Mouse (Mus musculus) adrenal gland, postnatal 10 days (tissue): ENCODE data around the gene Slc39a12. TPM values are rescaled to one million over a fixed set of nuclear protein-coding genes. Genes with fewer than 3 reads are reported as not detected.

ENCODE experiments used
- DNase-seq: peaks from one replicate; pipeline ENCODE4 v3.0.0; 2021; ENCODE audit warnings: mixed read lengths
- long read RNA-seq, 2 experiments: library from polyadenylated mRNA; stranded (forward); transcript quantifications; one replicate each; pipeline ENCODE4 v2.0.0; 2021
- total RNA-seq, 2 experiments: library from RNA; stranded (reverse); gene quantifications; 2 replicates each; pipeline ENCODE4 v1.2.3; 2021

Slc39a12 gene
- total RNA-seq = under 1 TPM in 1 of 2 experiments, not detected in 1; 0.15 TPM
- long read RNA-seq, experiment 1 = 0 reads
- long read RNA-seq, experiment 2 = 0 reads

DNA sequence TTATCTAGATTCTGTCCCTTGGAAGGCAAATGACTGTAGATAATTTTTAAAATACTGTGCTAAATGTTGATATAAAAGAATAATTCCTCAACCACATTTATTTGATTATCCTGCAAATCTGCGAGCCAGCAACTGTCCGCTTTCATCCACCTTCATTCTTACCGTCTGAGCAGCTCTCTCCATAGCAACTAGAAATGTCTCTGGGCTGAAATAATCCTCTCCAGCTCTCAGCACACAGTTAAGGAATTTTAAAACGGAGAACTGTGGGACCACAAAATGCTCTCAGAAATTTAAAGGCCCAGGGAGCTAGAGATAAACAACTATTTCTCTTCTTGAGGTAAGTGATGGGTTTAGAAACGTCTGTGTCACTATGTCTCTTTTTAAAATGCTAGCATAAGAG is at the start of gene Slc39a12:
TSS of gene Slc39a12 (plus strand) at position 155 of the 400 bp plus-strand sequence.
- no peak for DNase-seq

DNA sequence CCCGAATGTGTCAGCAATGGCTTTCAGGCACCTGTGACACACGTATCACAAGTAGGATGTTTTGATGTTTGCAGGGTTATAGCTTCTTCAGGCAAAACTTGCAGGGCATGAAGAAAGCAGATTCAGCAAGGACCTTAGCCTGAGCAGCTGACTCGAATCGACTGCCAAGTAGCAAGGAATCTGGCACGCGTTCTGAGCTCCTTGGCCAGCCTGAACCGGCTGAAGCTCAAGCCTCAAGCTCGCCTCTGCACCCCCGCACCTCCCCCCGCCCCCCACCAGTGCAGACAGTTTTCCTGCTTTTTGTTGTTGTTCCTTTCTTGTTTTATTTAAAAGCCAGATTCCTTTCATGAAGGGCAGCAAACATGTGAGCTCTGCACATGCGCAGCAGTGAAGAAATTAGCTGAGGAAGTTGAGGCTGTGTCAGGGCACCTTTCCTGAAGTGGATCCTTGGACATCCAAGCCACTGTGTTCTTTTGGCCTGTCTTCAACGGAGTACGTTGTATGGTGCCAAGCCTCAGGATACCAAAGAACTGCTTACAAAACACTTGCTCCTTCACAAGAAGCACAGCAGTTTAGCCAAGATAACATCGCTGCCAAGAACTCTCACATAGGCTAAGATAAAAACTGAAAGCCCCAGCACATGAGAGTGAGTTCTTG is 46.3 kb upstream of the Slc39a12 start:
- DNase-seq = peak; percentile 79

GRCm38 (mm10) chr2:14342309-14342839 is 45.7 kb upstream of the Slc39a12 start:
- DNase-seq = no peak

DNA sequence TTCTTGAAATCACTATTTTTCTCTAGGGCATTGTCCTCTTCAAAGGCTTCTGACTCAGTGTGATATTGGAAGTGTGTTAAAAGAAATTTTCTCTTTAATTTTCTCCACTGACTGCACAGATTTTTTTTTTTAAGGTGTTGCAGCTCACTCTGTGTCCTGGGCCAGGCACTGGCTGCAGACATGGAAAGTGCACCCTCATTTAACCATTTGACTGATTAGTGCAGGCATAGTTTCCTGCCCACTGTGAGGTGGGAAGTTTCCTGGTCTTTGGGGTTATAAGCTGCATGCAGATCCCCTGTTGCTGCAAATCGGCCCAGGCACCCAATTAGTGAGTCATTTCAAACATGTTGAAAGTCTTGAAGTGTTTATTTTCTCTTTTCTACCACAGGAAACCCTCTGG is 740 bp downstream of the Slc39a12 start:
- no peak for DNase-seq

GRCm38 (mm10) chr2:14390900-14391299 is 2.8 kb downstream of the Slc39a12 start:
- no peak for DNase-seq

GRCm38 (mm10) chr2:14403000-14403399 is 14.9 kb downstream of the Slc39a12 start:
- DNase-seq = no peak

DNA sequence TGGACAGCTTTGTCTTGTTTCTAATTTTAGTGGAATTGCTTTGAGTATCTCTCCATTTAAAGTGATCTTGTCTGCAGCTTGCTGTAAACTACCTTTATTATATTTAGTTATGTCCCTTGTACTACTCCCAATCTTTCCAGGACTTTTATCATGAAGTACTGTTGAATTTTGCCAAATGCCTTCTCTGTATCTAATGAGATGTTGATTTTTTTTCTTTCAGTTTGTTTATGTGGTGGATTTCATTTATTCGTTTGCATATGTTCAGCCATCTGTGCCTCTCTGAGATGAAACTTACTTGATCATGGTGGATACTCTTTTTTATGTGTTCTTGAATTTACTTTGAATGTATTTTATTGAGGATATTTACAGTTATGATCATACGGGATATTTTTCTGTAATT is 40.9 kb downstream of the Slc39a12 start:
- no peak for DNase-seq

DNA sequence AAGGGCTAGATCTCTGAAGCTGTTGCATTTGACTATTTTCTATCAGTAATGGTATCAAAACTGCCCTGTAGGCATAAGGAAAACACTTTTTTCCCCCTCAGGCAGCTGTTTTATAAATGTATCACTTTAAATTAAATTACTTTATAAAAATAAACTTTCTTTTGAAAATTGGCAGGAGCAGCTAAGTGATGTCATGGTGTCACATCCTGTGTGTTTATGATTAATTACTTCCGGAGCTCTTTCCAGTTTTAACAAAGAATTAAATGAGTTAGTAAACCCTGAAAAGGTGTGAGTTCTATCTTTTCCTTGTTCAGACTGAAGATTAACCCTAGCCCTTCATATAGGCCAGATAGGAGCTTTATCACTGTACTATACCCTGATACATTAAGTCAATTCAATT is 59.2 kb downstream of the Slc39a12 start:
- no peak for DNase-seq

GRCm38 (mm10) chr2:14450866-14451265 is 62.8 kb downstream of the Slc39a12 start:
- peak; percentile 5 for DNase-seq

DNA sequence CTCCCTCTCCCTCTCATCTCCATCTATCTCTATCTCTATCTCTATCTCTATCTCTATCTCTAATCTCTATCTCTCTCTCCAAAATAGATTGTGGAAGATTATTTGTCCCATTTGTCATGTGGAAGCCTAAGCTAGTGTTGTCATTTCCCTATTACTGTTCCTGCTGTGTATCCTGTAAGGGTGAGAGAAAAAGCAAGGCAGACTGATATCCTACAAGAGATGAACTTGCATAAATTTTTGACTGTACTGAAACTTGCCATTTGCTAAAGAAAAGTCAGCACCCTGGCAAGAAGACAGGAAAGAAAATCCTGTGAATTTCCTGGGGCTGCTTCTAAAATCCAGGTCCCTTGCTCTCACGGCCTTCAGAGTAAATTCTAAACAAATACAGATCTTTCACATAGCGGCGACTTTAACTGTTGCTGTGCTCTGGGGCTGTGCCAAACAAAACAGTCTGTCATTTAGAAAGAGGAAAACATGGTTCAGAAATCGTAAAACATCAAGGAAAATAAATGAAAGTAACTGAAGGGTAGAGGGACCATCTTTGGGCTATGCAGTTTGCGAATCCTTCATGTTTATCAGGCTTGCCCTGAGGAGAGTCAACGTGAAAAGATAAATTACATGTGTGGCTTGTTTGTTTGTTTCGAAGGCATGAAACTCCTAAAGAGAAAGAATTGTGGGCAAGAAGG is 67.0 kb downstream of the Slc39a12 start:
- DNase-seq = peak; percentile 40

DNA sequence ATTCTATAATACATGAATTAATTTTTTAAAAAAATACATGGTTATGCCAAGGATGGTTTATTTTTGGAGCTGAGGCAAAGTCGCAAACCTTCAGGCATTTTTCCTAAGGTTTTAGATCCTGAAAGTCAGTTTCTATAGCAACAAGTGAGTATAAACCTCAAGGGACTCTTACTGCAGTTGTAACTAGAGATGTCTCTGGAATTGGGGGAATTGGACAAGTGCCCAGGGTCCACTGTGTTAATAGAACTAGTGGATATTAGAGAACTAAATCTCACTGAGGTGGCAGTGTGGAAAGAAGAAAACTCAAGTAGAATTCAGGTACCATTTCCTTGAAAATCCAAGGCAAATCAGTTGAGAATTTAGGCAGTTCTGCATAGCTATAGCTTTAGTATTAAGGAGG is 76.3 kb downstream of the Slc39a12 start:
- DNase-seq = no peak

- DNase-seq = no peak
These were observed 106.0 kb downstream of the Slc39a12 start for GRCm38 (mm10) chr2:14494132-14494531.

DNA sequence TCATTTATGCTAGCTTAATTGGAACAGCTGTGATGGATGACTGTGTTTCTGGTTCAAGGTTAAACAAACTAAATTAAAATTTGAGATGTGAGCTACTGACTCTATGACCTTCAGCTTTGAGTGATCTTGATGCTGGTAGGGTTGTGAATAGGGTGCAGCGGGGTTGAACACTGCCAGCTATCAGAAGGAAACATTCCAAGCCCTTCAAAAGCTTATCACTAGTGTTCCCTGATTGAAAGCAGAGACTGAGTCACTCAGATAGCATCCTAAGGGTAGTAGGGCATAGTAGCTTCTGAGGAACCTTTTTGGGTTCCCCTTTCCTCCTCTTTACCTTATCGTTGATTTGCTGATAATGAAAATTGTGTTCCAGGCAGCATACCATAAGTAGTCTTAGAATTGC is 108.0 kb downstream of the Slc39a12 start:
- no peak for DNase-seq

DNA sequence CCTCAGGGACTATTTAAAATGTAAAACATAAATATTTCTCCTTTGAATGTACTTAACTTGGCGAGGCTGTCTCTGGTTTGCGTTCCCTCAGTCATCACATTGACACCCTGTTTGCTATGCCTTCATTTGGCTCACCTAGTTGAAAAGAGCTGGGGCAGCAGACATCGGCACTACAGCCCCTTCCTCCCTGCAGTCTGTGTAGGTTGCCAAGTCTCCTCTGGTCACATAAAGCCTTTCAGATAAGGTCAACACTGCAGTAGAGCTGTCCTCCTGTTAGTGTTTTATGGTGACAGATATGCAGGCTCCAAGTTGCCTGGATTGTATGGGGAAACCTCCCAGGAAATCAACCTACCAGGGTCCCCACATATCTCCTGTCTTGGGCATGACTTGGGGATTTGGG is 114.4 kb downstream of the Slc39a12 start:
- no peak for DNase-seq

DNA sequence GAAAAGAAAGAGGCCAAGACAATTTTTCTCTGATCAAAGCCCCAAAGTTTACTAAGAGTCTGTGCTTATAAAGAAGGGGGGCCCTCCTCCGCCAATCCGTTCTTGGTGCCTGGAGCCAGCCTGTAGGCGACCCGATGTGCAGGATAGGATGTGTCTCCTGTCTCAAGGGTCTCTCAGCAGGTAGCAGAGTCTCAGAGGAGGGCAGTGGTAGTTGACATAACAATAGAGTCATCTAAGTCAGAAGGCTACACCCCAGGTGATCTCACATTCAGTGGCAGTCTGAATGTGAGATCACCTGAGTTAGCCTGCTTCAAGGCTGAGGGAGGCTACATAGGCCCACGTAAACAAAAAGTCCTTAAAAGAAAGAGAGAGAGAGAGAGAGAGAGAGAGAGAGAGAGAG is 130.1 kb downstream of the Slc39a12 start:
- DNase-seq = no peak

- DNase-seq = peak; percentile 34
These were observed 146.4 kb downstream of the Slc39a12 start for GRCm38 (mm10) chr2:14534325-14535077.

DNA sequence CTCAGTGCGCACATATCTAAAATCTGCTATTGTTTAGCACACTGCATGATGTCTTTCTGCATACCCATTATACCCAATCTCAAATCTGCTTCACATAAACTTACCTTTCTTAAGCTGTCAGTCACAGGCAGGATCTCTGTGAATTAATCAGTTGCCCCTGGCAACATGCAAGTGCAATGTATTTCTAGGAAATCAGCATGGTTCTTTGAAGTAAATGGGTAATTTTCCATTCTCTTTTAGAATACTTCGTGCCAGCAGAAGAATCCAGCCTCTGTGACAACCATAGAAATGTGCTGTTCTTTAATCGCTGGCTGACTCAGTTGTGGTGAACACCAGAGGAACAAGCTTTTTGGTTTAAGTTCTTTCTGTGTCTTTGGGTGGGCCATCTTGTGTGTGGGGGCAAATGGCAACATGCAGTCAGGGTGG is 147.1 kb downstream of the Slc39a12 start:
- no peak for DNase-seq

GRCm38 (mm10) chr2:14537781-14538180 is 149.7 kb downstream of the Slc39a12 start:
- no peak for DNase-seq

DNA sequence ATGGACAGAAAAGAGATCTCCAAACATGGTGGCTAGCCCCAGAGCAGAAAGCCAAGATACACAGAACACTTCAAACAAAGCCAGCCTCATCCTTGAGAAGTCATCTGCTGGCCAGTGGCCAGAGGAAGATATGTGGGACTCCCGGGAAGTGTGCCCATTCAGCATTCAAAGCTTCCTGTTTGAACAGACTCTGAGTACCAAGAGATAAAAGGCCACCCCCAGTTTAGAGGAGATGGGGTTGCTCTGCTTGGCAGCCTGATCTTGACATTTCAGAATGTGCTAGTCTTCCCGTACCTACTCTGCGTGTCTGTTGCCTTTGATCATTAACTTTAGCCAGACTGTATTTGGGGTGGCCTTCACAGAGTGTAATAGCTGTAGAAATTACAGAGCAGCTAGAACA is 155.2 kb downstream of the Slc39a12 start:
- DNase-seq = peak; percentile 85

DNA sequence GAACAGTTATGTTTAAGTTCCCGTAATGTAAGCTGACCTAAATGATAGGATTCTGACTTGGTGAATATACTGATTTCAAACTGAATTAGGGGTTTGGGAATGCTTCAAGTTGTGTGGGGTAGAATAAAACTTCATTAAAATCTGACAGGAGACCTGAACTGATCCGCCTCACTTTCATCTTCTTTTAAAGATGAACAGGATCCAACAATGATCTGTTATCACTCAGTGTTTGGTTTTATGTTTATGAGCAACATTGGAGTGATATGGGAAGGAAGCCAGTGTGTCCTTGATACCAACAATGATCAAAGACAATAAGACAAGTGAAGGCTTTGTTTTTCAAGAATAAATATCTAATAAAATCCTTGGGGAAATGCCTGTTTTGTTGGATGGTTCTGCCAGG is 155.7 kb downstream of the Slc39a12 start:
- no peak for DNase-seq
